Mouse (Mus musculus) spleen, postnatal 10 days (tissue): Measurements from ENCODE around the gene Olfr986.

Experiments
- DNase-seq, 2 experiments: peaks; one replicate each; pipeline ENCODE4 v3.0.0; 2021 to 2022; ENCODE audit warnings: low spot score in 2 of 2

Olfr986 gene

DNA sequence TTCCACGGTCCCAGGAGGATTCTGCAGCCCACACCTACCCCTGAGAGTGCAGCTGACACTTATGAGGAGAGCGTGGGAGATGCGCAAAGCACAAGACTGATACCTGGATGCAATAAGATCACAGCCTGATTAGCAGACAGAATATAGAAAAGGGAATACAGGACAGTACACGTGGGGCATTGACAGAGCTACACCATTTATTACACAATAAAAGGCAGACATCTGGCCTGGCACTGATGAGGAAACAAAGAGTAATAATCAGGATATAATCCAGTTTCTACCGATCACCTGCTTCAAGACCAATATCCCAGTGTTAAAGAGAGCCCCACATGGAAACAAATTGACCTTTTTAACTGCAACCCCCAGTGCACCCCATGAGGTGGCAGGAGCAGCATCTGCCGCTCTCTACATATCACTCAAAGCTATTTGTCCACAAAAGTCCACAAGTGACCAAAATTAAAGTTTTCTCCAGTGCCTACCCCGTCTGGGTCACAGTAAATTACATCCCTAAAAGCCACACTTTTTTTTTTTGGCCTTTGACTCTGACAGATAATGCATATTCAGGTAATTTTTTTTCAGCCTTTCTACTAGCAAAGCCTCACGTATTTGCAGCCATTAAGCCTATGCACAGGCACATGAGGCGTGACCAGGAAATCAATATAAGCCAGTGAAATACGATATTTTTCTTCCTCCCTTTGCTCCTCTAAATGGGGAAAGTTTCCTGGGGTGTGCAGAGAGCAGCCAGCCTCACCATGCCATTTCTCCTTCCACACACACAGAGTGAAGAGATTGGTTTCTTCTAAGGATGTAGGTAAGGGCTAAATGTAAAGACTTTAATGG lies 53.7 kb downstream of the Olfr986 start:
- no peak for DNase-seq

DNA sequence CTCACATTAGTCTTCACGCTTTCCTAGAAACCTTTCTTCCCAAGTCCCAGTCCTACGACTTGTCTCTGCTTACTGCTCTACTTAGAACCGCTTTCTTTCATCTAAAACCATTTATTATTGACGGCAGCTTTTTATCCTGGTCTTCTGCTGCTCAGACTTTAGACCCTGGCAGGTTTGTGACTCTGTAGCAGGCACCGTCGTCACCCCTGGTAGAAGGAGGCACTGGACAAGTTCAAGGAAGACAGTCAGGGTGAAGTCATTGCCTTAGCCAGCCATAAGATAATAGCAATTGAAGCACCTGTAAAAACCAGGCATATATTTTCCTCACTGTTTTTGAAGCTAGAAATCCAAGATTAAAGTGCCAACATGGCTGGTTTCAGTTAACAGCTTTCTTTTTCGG lies 54.5 kb downstream of the Olfr986 start:
- no peak for DNase-seq
